Mouse (Mus musculus) forebrain, embryonic 15.5 days (tissue): ENCODE results near the gene Coa6. TPM values are rescaled to one million over a fixed set of nuclear protein-coding genes. Genes with fewer than 3 reads are reported as not detected.
A peak's percentile ranks its signal among the peaks of the same experiment; 100 is the strongest.

Source experiments
- ATAC-seq: fragments of 200-750 bp; cut with Nextera tagmentation; replicated peaks from 2 replicates; pipeline ENCODE4 v1.8.0; 2017; ENCODE audit warnings: mild to moderate bottlenecking, moderate TSS enrichment, moderate library complexity
- H3K27ac ChIP-seq: fragments of 300-500 bp; sonication (generic); replicated peaks from 2 replicates; pipeline ENCODE4 v1.5.1; 2015; ENCODE audit warnings: mild to moderate bottlenecking, inconsistent platforms
- H3K27me3 ChIP-seq: fragments of 300-500 bp; sonication (generic); 2 replicates; pipeline ENCODE4 v1.6.1; 2015; ENCODE audit warnings: inconsistent platforms
- H3K36me3 ChIP-seq: fragments of 300-500 bp; sonication (generic); 2 replicates; pipeline ENCODE4 v1.6.1; 2015; ENCODE audit warnings: mild to moderate bottlenecking, inconsistent platforms
- H3K4me1 ChIP-seq: fragments of 300-500 bp; sonication (generic); 2 replicates; pipeline ENCODE4 v1.6.1; 2015; ENCODE audit warnings: inconsistent platforms
- H3K4me2 ChIP-seq: fragments of 300-500 bp; sonication (generic); replicated peaks from 2 replicates; pipeline ENCODE4 v1.6.1; 2015; ENCODE audit warnings: mild to moderate bottlenecking, inconsistent platforms
- H3K4me3 ChIP-seq: fragments of 300-500 bp; sonication (generic); 2 replicates; pipeline ENCODE4 v1.5.1; 2015; ENCODE audit warnings: mild to moderate bottlenecking, inconsistent platforms
- H3K9ac ChIP-seq: fragments of 300-500 bp; sonication (generic); replicated peaks from 2 replicates; pipeline ENCODE4 v1.6.1; 2015; ENCODE audit warnings: mild to moderate bottlenecking, inconsistent platforms
- H3K9me3 ChIP-seq: fragments of 300-500 bp; sonication (generic); 2 replicates; pipeline ENCODE4 v1.6.1; 2016; ENCODE audit warnings: inconsistent platforms
- WGBS: fragments of 180-500 bp; shearing (Covaris S2); methylation state at CpG from one replicate; pipeline ENCODE4 v1.1.7; 2015; ENCODE audit warnings: mixed read lengths; 5-methylcytosine and 5-hydroxymethylcytosine counted together
- polyA plus RNA-seq: library from polyadenylated mRNA; unstranded; fragments of >200 nt; fragmentation: Nextera tagmentation; extraction: Ambion mirVana; gene quantifications from 2 replicates; pipeline ENCODE4 v1.2.1, GENCODE M21; 2015

Gene Coa6
- polyA plus RNA-seq, 1 experiment from 2014 or later: 47.6 TPM

- 81% methylated on average over 3 of the region's 3 CpGs for WGBS
- Histone ChIP-seq H3K36me3 (peaks cover 8% of the 10 kb centered on the region; the same call in 1 of the 2 replicates), H3K4me1 (peaks cover 19% of the 10 kb centered on the region), H3K4me3 (no peak overlapping the region), H3K9me3 (no peaks in the 10 kb centered on the region), H3K9ac (no peak overlapping the region), H3K27me3 (no peaks in the 10 kb centered on the region), H3K27ac (no peak overlapping the region), H3K4me2 (no peak overlapping the region)
- ATAC-seq: no peak
Observed at GRCm38 (mm10) chr8:126420834-126421233, 1.5 kb upstream of the Coa6 start.

DNA sequence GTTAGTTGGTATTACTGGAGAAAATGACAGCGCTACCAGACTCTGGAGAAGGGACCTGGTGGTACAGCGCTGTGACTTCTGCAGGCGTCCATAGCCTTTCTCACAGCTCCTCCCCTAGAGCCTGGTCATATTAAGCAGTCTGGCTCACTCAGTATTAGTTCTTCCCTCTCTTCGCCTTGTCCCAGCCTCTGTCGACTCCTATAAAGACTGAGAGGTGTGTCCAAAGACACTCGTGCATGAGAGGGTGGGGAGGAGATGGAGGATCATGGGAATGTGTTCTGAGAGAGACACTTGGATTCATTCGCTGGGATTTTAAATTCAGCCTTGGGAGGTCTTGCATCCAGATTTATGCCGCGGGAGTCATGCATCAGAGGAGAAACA lies 595 bp downstream of the Coa6 start:
- no peaks in the 10 kb centered on the region for H3K9me3 ChIP-seq
- peak; percentile 65 for ATAC-seq
- H3K4me3 ChIP-seq: peak overlapping the region; percentile 91
- peak overlapping the region; percentile 89 for H3K9ac ChIP-seq
- peaks cover 29% of the 10 kb centered on the region for H3K36me3 ChIP-seq
- H3K4me2 ChIP-seq: peak overlapping the region; percentile 61
- H3K4me1 ChIP-seq: peaks cover 19% of the 10 kb centered on the region
- H3K27ac ChIP-seq: peak overlapping the region; percentile 86
- 10% methylated on average over 9 of the region's 9 CpGs for WGBS
- no peaks in the 10 kb centered on the region for H3K27me3 ChIP-seq

GRCm38 (mm10) chr8:126424163-126424562 lies 1.8 kb downstream of the Coa6 start:
- Histone ChIP-seq H3K27me3 (no peaks in the 10 kb centered on the region), H3K9me3 (no peaks in the 10 kb centered on the region), H3K27ac (no peak overlapping the region), H3K4me1 (peaks cover 19% of the 10 kb centered on the region), H3K4me2 (no peak overlapping the region), H3K36me3 (peaks cover 41% of the 10 kb centered on the region), H3K9ac (no peak overlapping the region), H3K4me3 (no peak overlapping the region)
- ATAC-seq: no peak
- WGBS: 91% methylated on average over 4 of the region's 4 CpGs

- Histone ChIP-seq H3K4me2 (no peak overlapping the region), H3K27me3 (no peaks in the 10 kb centered on the region), H3K9ac (no peak overlapping the region), H3K27ac (no peak overlapping the region), H3K9me3 (no peaks in the 10 kb centered on the region), H3K4me1 (peaks cover 19% of the 10 kb centered on the region), H3K4me3 (no peak overlapping the region), H3K36me3 (peaks cover 49% of the 10 kb centered on the region)
- WGBS: 75% methylated on average over 1 of the region's 1 CpGs
- no peak for ATAC-seq
Observed at GRCm38 (mm10) chr8:126424946-126425345, 2.6 kb downstream of the Coa6 start.

DNA sequence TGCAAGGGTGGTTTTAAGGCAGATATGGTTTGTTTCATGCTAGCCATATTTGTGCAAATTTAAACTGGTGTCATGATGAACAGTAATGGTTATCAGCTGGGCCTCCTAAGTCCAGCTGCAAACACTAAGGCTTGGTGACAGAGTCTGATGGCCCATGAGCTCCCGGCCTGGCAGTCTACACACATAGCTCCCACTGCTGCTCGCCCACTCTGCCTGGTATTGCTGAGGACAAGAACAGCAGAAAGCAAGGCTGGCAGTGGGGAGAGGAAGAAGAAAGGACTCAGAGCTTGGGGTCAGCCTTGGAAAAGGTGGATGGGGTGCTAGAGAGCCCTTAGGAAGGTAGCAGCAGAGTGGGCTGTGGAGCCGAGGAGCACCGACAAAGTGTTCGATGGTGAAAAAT lies 7.3 kb downstream of the Coa6 start:
- Histone ChIP-seq H3K9me3 (no peaks in the 10 kb centered on the region), H3K27ac (no peak overlapping the region), H3K4me3 (no peak overlapping the region), H3K4me1 (no peaks in the 10 kb centered on the region), H3K9ac (no peak overlapping the region), H3K36me3 (peaks cover 67% of the 10 kb centered on the region), H3K27me3 (no peaks in the 10 kb centered on the region), H3K4me2 (no peak overlapping the region)
- ATAC-seq: no peak
- WGBS: 96% methylated on average over 5 of the region's 5 CpGs

GRCm38 (mm10) chr8:126433827-126434226 lies 11.5 kb downstream of the Coa6 start:
- H3K4me2 ChIP-seq: no peak overlapping the region
- H3K27me3 ChIP-seq: no peaks in the 10 kb centered on the region
- no peaks in the 10 kb centered on the region for H3K4me1 ChIP-seq
- H3K9ac ChIP-seq: no peak overlapping the region
- no peak overlapping the region for H3K4me3 ChIP-seq
- H3K9me3 ChIP-seq: no peaks in the 10 kb centered on the region
- no peak overlapping the region for H3K27ac ChIP-seq
- no peak for ATAC-seq
- 88% methylated on average over 7 of the region's 7 CpGs for WGBS
- peaks cover 60% of the 10 kb centered on the region for H3K36me3 ChIP-seq

GRCm38 (mm10) chr8:126438937-126439336 lies 16.6 kb downstream of the Coa6 start:
- Histone ChIP-seq H3K36me3 (peaks cover 40% of the 10 kb centered on the region), H3K27ac (no peak overlapping the region), H3K9me3 (no peaks in the 10 kb centered on the region), H3K27me3 (no peaks in the 10 kb centered on the region), H3K4me2 (no peak overlapping the region), H3K9ac (no peak overlapping the region), H3K4me3 (no peak overlapping the region), H3K4me1 (no peaks in the 10 kb centered on the region)
- WGBS: 66% methylated on average over 2 of the region's 2 CpGs
- ATAC-seq: no peak

DNA sequence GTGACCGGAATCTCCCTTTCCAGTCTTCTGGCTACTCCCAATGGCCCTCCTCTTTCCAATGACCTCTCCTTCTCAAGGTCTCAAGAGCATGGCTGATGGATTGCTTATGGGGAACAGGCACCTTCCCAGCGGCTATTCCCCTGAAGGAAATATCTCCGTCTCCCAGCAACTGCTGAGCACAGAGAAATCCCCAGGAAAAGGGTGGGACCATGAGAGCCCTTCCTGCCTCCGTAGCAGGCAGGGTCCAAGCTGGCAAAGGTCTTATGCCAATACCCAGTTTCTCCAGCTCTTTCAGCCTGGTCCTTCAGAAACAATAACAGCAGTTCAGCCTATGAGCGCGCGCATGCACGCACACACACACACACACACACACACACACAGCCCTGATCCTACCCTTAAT lies 28.8 kb downstream of the Coa6 start:
- Histone ChIP-seq H3K27ac (no peak overlapping the region), H3K4me3 (no peak overlapping the region), H3K36me3 (peaks cover 72% of the 10 kb centered on the region), H3K9ac (no peak overlapping the region), H3K9me3 (no peaks in the 10 kb centered on the region), H3K4me2 (no peak overlapping the region), H3K4me1 (no peaks in the 10 kb centered on the region), H3K27me3 (no peaks in the 10 kb centered on the region)
- no peak for ATAC-seq
- 93% methylated on average over 8 of the region's 8 CpGs for WGBS

DNA sequence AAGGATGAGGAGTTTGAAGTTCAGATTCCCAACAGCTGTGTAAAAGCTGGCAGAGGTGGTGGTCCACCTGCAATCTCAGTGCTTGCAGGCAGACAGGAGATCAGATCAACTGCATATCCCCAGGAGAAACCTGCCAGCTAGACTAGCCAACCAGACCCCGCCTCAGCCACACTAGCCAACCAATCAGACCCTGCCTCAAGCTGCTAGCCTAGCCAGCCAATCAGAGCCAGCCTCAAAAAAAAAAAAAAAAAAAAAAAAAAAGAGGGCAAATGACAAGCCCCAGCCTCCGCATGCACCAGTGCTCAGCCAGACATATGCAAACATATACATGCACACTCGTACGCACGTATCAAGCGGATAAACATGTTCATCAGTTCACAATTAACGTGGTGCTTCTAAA lies 33.1 kb downstream of the Coa6 start:
- Histone ChIP-seq H3K4me3 (no peak overlapping the region), H3K27me3 (no peaks in the 10 kb centered on the region), H3K4me2 (no peak overlapping the region), H3K9me3 (no peaks in the 10 kb centered on the region), H3K4me1 (no peaks in the 10 kb centered on the region), H3K36me3 (peaks cover 55% of the 10 kb centered on the region), H3K27ac (no peak overlapping the region), H3K9ac (no peak overlapping the region)
- WGBS: 76% methylated on average over 7 of the region's 7 CpGs
- ATAC-seq: no peak

DNA sequence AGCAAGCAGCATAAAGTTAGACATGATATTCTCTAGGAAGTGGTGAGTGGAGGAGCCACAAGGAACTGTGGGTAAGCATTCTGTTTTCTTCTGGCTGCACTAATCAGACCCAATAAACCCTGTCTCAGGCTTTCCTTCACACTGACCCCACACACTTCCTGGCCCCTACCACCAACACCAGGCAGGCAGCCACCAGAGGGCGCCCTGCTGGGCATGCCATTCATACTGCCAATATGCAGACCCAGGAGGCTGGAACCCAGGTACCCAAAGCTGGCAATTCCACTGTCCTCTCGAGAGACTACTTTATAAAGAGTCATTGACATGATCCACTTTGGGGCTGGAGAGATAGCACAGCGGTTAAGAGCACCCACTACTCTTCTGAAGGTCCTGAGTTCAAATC lies 38.0 kb downstream of the Coa6 start:
- no peak overlapping the region for H3K4me2 ChIP-seq
- WGBS: 57% methylated on average over 3 of the region's 3 CpGs
- H3K9ac ChIP-seq: no peak overlapping the region
- H3K4me3 ChIP-seq: no peak overlapping the region
- no peaks in the 10 kb centered on the region for H3K4me1 ChIP-seq
- ATAC-seq: no peak
- H3K9me3 ChIP-seq: no peaks in the 10 kb centered on the region
- H3K36me3 ChIP-seq: peaks cover 40% of the 10 kb centered on the region
- H3K27me3 ChIP-seq: no peaks in the 10 kb centered on the region
- no peak overlapping the region for H3K27ac ChIP-seq

- peaks cover 35% of the 10 kb centered on the region for H3K36me3 ChIP-seq
Observed at GRCm38 (mm10) chr8:126461735-126462134, 39.4 kb downstream of the Coa6 start.

DNA sequence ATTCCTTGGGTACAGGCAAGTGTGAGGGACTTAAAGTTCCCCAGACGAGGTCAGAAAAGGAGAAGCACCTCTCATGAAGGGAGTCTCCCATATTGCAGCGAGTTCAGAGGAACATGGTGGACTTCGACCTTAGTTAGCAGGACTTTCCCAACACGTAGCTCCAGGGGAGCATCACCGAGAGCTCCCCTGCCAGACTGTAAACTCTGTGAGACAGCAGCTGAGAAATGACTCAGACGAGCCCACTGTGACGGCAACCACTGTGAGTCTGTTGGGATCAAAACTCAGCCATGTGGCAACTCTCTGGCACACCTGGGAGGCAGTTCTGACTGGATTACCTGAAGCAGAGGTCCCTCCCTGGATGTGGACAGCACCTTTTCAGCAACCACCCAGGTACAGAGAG lies 41.8 kb downstream of the Coa6 start:
- peaks cover 45% of the 10 kb centered on the region for H3K36me3 ChIP-seq

More at GRCm38 (mm10) chr8:126461735-126462134, 39.4 kb downstream of the Coa6 start:
- Histone ChIP-seq H3K4me3 (no peak overlapping the region), H3K9me3 (no peaks in the 10 kb centered on the region), H3K4me1 (no peaks in the 10 kb centered on the region), H3K27me3 (no peaks in the 10 kb centered on the region), H3K9ac (no peak overlapping the region), H3K4me2 (no peak overlapping the region), H3K27ac (no peak overlapping the region)
- WGBS: 85% methylated on average over 7 of the region's 7 CpGs
- ATAC-seq: no peak

GRCm38 (mm10) chr8:126473802-126474298 lies 51.5 kb downstream of the Coa6 start:
- Histone ChIP-seq H3K27ac (peak overlapping the region; percentile 97), H3K9me3 (no peaks in the 10 kb centered on the region), H3K4me2 (peak overlapping the region; percentile 80), H3K36me3 (0 out of 2 replicates have a peak, but pooled peaks cover 10% of the 10 kb centered on the region), H3K4me3 (peak overlapping the region; percentile 98), H3K4me1 (peaks cover 22% of the 10 kb centered on the region), H3K9ac (peak overlapping the region; percentile 84), H3K27me3 (no peaks in the 10 kb centered on the region)
- WGBS: 12% methylated on average over 16 of the region's 16 CpGs
- no peak for ATAC-seq

More for the DNA sequence above, 41.8 kb downstream of the Coa6 start:
- no peaks in the 10 kb centered on the region for H3K9me3 ChIP-seq
- ATAC-seq: no peak
- H3K4me3 ChIP-seq: no peak overlapping the region
- 87% methylated on average over 7 of the region's 7 CpGs for WGBS
- no peak overlapping the region for H3K9ac ChIP-seq
- H3K4me2 ChIP-seq: no peak overlapping the region
- no peak overlapping the region for H3K27ac ChIP-seq
- no peaks in the 10 kb centered on the region for H3K4me1 ChIP-seq
- H3K27me3 ChIP-seq: no peaks in the 10 kb centered on the region
